Mouse (Mus musculus) right cerebral cortex, postnatal 36 days (tissue): ENCODE measurements at regions not wholly inside any gene's neighbourhood (a gene's known extent, or its start where the extent isn't known, plus 50 kb on each side); places are given as distances from the start of the nearest gene placed in this dataset.
A peak's percentile ranks its signal among the peaks of the same experiment; 100 is the strongest.
"Not testable (repeated sequence)": the region's sequence is repeated elsewhere in the genome, so short reads cannot be mapped to it uniquely, and the experiment has no call there.

Source experiments
- DNase-seq, 2 experiments: peaks; one replicate each; pipeline ENCODE4 v3.0.0; 2022; ENCODE audit warnings: low spot score in 2 of 2, mixed read lengths in 1 of 2

DNA sequence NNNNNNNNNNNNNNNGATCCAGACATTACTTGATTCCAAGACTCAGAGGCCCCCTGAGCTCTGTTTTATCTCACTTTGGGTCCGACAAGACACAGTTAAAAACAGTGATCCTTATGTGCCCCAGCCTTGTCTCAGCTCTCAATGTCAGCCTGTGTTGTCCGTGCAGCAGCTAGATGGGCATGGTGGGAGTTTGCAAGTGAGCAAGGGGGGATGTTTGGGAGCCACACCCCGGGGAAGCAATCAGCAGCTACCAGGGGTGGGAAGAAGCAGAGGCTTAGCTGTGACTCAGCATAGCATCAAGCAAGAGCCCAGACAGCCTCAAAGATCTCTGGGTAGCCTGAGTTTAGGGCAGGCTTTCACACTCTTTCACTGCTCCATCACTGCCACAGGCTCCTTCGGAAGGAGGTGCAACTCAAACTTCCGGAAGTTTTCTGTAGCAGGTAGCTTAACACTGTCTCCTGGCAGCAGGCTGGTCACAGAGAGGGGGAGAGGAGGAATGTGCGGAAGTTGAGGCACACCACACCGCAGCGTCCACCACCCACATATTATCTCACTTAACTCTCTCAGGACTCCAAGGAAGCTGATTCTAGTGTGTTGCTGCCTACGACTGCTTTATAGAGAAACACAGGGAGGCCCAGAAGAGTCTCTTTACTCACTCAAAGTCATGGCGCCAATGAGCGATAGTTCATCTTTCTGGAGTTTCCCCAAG, 80.2 kb upstream of the Defb33 start:
- DNase-seq = peak; percentile 9 to 12

DNA sequence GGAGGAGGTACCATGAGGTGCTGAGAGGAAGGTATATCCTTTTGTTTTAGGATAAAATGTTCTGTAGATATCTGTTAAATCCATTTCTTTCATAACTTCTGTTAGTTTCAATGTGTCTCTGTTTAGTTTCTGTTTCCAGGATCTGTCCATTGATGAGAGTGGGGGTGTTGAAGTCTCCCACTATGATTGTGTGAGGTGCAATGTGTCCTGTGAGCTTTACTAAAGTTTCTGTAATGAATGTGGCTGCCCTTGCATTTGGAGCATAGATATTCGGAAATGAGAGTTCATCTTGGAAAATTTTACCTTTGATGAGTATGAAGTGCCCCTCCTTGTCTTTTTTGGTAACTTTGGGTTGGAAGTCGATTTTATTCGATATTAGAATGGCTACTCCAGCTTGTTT, 79.0 kb upstream of the Defb33 start:
- DNase-seq = peak; percentile 1 to 4

DNA sequence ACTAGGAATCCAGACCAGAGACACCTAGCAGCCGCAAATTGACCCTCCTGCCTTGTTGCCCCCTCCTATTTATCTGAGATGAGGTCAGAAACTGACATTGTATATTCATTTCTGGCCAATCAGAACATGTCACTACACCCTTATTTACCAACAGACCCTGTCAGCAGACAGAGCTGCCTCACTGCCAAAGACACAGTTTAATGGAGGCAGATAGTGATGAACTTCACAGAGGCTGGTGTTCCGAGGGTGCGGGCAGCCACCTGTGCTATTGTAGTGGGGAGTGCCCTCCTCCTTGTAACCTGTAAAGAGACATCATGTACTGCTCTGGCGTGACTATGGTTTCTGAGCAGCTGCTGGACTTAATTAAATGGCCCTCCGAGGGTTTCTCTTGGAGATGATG, 70.0 kb upstream of the Defb33 start:
- DNase-seq = peak; percentile 31 to 36

DNA sequence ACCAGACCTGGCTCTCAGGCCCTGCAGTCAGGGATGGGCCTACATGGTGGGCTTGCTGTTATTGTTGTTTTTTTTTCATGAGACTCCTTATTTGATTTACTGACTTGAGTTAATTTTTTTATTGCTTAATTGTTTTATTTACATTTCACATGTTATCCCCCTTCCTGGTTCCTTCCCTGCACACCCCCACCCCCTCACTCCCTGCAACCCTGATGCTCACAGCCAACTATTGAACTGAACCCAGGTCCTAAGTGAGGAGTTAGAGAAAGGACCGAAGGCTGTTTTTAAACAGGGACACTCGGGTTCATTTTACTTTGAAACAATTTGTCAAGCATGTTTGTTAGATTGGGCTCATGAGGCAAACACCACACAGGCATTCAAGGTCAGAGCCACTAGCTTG, 69.2 kb upstream of the Defb33 start:
- DNase-seq = not testable (repeated sequence)

DNA sequence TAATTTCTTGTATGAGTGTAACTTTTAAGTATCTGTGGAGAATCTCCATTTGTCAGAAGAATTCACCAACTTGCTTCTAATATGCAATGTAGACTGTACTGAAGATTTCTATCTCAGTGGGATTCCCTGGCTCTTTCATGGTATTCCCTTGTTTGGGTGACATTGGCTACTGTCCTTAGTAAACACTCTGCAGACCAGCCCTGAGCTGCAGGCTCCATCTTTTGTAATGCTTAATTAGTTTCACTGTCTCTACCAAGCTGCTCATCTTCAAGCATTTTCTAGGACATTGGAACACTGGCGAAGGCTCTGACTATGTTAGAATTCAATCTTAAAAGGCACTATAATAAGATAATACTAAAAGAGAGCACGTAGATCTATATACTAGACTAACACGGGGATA, 53.0 kb upstream of the Defb33 start:
- not testable (repeated sequence) for DNase-seq
